Mouse (Mus musculus) liver, postnatal 0 days (tissue): ENCODE results near the gene Taf4.

ENCODE experiments used
- CTCF ChIP-seq: sonication (generic); IDR thresholded peaks from 2 replicates; pipeline ENCODE4 v1.5.1; 2016; ENCODE audit warnings: antibody characterized with exemption, low read depth
- EP300 ChIP-seq: IDR thresholded peaks from 2 replicates; pipeline ENCODE4 v1.6.1; 2016; ENCODE audit warnings: antibody characterized with exemption, low read depth, mild to moderate bottlenecking

DNA sequence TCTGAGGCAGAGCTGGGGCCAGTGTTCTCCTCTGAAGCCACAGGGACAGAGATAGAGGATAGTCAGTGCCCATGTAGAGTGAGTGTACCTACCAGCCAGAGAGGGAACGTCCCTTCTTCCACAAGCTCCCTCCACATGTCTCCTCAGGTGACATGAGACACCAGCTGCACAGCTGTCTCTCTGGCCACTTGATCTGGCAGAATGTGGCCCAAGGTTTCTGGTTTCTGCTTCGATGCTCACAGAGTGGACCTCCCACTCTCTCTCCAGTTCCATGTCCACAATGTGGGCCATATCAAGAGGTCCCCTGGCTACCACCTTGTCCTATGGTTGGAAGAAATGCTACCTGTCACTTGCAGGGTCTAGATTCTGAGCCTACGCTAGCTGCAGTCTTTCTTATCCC lies 85.4 kb downstream of the Taf4 start:
- TF ChIP-seq EP300 (no peak), CTCF (no peak)
